Mouse (Mus musculus): Measurements from ENCODE around the gene Smarcd3. TPM values are rescaled to one million over a fixed set of nuclear protein-coding genes. Genes with fewer than 3 reads are reported as not detected.

Gene Smarcd3
- 156 and 181 TPM in 2 replicates for polyA plus RNA-seq (2015; fragmentation: Nextera tagmentation; extraction: Ambion mirVana)

- ATAC-seq = peak; percentile 86
- Histone ChIP-seq H3K4me1 (replicated peaks; ENCODE audit: control insufficient read depth, insufficient read depth, low read length) (peaks cover 49% of the 10 kb centered on the region), H3K4me3 (replicated peaks; ENCODE audit: low read length) (peak within 1 kb of the TSS; percentile 59), H3K4me2 (ENCODE audit: low read length) (peak within 1 kb of the TSS; percentile 53), H3K9ac (replicated peaks; ENCODE audit: low read depth, low read length) (peak within 1 kb of the TSS; percentile 73), H3K27ac (ENCODE audit: low read length) (peak within 1 kb of the TSS; percentile 84), H3K27me3 (replicated peaks; ENCODE audit: control insufficient read depth, insufficient read depth, low read length) (no peaks in the 10 kb centered on the region), H3K36me3 (ENCODE audit: control insufficient read depth, insufficient read depth) (no peaks in the 10 kb centered on the region), H3K9me3 (ENCODE audit: control insufficient read depth, low read length) (no peaks in the 10 kb centered on the region)
- 2% methylated on average over 37 of the region's 37 CpGs for WGBS
Measured at GRCm38 (mm10) chr5:24623986-24624821, at the start of gene Smarcd3. Gene Smarcd3, minus strand, starts transcription at chr5:24624411.

DNA sequence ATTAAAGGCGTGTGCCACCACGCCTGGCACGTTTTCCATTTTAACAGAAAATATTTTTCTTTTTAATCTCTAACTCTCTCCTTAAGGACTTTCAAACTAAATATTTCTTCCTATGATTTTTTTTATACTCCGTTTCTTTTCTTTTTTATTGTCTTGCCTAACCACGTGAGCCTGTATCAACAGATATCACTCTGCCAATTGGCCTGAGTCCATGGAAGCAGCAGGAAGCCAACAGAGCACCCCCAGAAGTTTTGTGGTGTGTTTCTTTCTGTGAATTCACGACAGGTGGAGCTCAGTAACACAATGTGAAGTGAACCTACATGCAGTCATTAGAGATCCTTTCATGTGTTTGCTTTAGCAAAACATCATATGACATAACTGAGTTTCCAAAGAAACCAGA, 37.2 kb upstream of the Smarcd3 start:
- no peaks in the 10 kb centered on the region for H3K27me3 ChIP-seq (replicated peaks; ENCODE audit: control insufficient read depth, insufficient read depth, low read length)
- no peaks in the 10 kb centered on the region; the same call in 1 of the 2 replicates for H3K9me3 ChIP-seq (ENCODE audit: control insufficient read depth, low read length)
- no peak overlapping the region for H3K4me3 ChIP-seq (replicated peaks; ENCODE audit: low read length)
- WGBS = 77% methylated on average over 6 of the region's 6 CpGs
- no peak overlapping the region for H3K4me2 ChIP-seq (ENCODE audit: low read length)
- no peaks in the 10 kb centered on the region; the same call in 1 of the 2 replicates for H3K4me1 ChIP-seq (replicated peaks; ENCODE audit: control insufficient read depth, insufficient read depth, low read length)
- ATAC-seq = no peak
- no peak overlapping the region for H3K9ac ChIP-seq (replicated peaks; ENCODE audit: low read depth, low read length)
- no peaks in the 10 kb centered on the region for H3K36me3 ChIP-seq (ENCODE audit: control insufficient read depth, insufficient read depth)
- H3K27ac ChIP-seq (ENCODE audit: low read length) = no peak overlapping the region

DNA sequence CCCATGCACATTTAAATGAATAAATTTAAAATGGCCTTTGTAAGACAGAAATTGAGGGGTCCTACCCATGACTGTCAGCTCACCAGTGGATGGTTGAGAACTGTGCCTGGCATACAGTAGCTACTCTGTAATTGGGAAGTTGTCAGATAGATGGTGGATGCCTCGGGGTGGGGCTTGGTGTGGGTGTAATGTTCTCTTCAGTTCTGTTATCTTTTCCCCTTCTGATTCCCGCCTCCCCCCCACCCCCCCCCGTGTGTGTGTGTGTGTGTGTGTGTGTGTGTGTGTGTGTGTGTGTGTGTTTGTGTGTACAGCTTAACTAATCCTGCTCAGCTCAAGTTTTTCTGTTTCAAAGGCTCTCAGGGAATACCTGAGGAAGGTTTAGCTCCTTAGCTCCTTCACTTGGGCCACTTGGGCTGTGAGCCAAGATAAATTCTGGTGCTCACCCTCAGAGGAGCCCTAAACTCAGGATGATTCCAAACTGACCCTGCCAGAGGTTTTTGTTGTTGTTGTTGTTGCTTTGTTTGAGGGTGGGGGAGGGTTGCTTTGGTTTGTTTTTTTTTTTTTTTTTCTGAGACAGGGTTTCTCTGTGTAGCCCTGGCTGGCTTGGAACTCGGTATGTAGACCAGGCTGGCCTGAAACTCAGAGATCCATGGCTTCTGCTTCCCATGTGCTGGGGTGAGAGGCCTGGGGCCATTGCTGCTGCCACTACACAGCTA, 35.7 kb upstream of the Smarcd3 start:
- WGBS = 98% methylated on average over 3 of the region's 4 CpGs
- peaks cover 5% of the 10 kb centered on the region; the same call in 1 of the 2 replicates for H3K4me1 ChIP-seq (replicated peaks; ENCODE audit: control insufficient read depth, insufficient read depth, low read length)
- no peak overlapping the region for H3K9ac ChIP-seq (replicated peaks; ENCODE audit: low read depth, low read length)
- H3K4me2 ChIP-seq (ENCODE audit: low read length) = no peak overlapping the region
- no peak overlapping the region for H3K27ac ChIP-seq (ENCODE audit: low read length)
- H3K4me3 ChIP-seq (replicated peaks; ENCODE audit: low read length) = no peak overlapping the region
- ATAC-seq = no peak
- H3K27me3 ChIP-seq (replicated peaks; ENCODE audit: control insufficient read depth, insufficient read depth, low read length) = no peaks in the 10 kb centered on the region
- H3K9me3 ChIP-seq (ENCODE audit: control insufficient read depth, low read length) = no peaks in the 10 kb centered on the region
- no peaks in the 10 kb centered on the region for H3K36me3 ChIP-seq (ENCODE audit: control insufficient read depth, insufficient read depth)

DNA sequence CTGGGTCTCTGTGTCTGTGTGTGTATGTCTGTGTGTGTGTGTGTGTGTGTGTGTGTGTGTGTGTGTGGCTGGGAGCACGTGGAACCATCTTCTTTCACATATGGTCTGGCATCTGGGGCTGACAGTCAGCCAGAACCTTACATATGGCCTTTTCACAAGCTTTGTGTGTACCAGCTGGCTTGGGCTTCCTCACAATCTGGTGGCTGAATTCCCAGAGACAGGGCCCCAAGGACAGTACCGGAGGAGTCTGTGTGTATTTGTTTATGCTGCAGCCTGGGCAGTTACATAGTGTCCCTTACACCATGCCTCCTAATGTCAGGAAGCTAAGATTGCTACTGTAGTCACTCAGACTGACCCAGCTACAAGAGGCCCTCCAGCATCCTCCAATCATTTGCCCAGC, 32.9 kb upstream of the Smarcd3 start:
- Histone ChIP-seq H3K4me1 (replicated peaks; ENCODE audit: control insufficient read depth, insufficient read depth, low read length) (peaks cover 9% of the 10 kb centered on the region), H3K4me3 (replicated peaks; ENCODE audit: low read length) (no peak overlapping the region), H3K36me3 (ENCODE audit: control insufficient read depth, insufficient read depth) (no peaks in the 10 kb centered on the region), H3K27ac (ENCODE audit: low read length) (peak overlapping the region; percentile 61), H3K27me3 (replicated peaks; ENCODE audit: control insufficient read depth, insufficient read depth, low read length) (no peaks in the 10 kb centered on the region), H3K9me3 (ENCODE audit: control insufficient read depth, low read length) (no peaks in the 10 kb centered on the region), H3K4me2 (ENCODE audit: low read length) (no peak overlapping the region), H3K9ac (replicated peaks; ENCODE audit: low read depth, low read length) (no peak overlapping the region)
- WGBS = 29% methylated on average over 2 of the region's 2 CpGs
- peak; percentile 65 for ATAC-seq

- H3K36me3 ChIP-seq (ENCODE audit: control insufficient read depth, insufficient read depth) = no peaks in the 10 kb centered on the region
- peaks cover 14% of the 10 kb centered on the region for H3K4me1 ChIP-seq (replicated peaks; ENCODE audit: control insufficient read depth, insufficient read depth, low read length)
- H3K27me3 ChIP-seq (replicated peaks; ENCODE audit: control insufficient read depth, insufficient read depth, low read length) = no peaks in the 10 kb centered on the region
- H3K4me3 ChIP-seq (replicated peaks; ENCODE audit: low read length) = no peak overlapping the region
- ATAC-seq = no peak
- no peaks in the 10 kb centered on the region for H3K9me3 ChIP-seq (ENCODE audit: control insufficient read depth, low read length)
- H3K9ac ChIP-seq (replicated peaks; ENCODE audit: low read depth, low read length) = no peak overlapping the region
- H3K27ac ChIP-seq (ENCODE audit: low read length) = peak overlapping the region; percentile 17; the same call in 1 of the 2 replicates
- WGBS = 87% methylated on average over 6 of the region's 6 CpGs
- H3K4me2 ChIP-seq (ENCODE audit: low read length) = no peak overlapping the region
Measured at GRCm38 (mm10) chr5:24654491-24654890, 30.3 kb upstream of the Smarcd3 start.

GRCm38 (mm10) chr5:24652780-24653179, 28.6 kb upstream of the Smarcd3 start:
- no peak overlapping the region for H3K9ac ChIP-seq (replicated peaks; ENCODE audit: low read depth, low read length)
- no peaks in the 10 kb centered on the region for H3K9me3 ChIP-seq (ENCODE audit: control insufficient read depth, low read length)
- H3K4me1 ChIP-seq (replicated peaks; ENCODE audit: control insufficient read depth, insufficient read depth, low read length) = peaks cover 14% of the 10 kb centered on the region
- 95% methylated on average over 5 of the region's 5 CpGs for WGBS
- no peak overlapping the region for H3K27ac ChIP-seq (ENCODE audit: low read length)
- ATAC-seq = no peak
- H3K4me3 ChIP-seq (replicated peaks; ENCODE audit: low read length) = no peak overlapping the region
- H3K36me3 ChIP-seq (ENCODE audit: control insufficient read depth, insufficient read depth) = no peaks in the 10 kb centered on the region
- no peaks in the 10 kb centered on the region for H3K27me3 ChIP-seq (replicated peaks; ENCODE audit: control insufficient read depth, insufficient read depth, low read length)
- no peak overlapping the region for H3K4me2 ChIP-seq (ENCODE audit: low read length)

GRCm38 (mm10) chr5:24651768-24652752, 27.8 kb upstream of the Smarcd3 start:
- H3K27ac ChIP-seq (ENCODE audit: low read length) = 0 out of 2 replicates have a peak overlapping the region, but pooled peaks have one; percentile 16
- ATAC-seq = peak; percentile 80
- H3K9ac ChIP-seq (replicated peaks; ENCODE audit: low read depth, low read length) = peak overlapping the region; percentile 33; the same call in 1 of the 2 replicates

DNA sequence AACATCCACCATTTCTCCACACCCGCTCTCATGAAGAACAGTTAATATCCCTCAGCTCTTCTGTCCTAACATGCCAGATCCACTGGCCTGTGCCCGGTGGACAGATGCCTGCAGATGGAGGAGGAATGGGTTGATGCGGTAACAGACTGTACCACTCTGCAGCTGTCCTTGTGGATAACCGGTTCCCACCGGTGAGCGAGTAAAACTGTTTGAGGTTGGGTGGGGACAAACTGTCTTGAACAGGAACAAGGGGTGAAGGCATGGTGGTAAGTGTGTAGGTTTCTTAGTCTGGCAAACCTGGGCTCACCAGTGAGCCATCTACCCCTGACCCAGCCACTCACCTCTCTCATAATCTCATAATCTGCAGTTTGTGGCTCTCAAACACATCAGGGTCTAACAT, 27.1 kb upstream of the Smarcd3 start:
- Histone ChIP-seq H3K36me3 (ENCODE audit: control insufficient read depth, insufficient read depth) (no peaks in the 10 kb centered on the region), H3K27ac (ENCODE audit: low read length) (no peak overlapping the region), H3K9me3 (ENCODE audit: control insufficient read depth, low read length) (no peaks in the 10 kb centered on the region), H3K4me3 (replicated peaks; ENCODE audit: low read length) (no peak overlapping the region), H3K4me1 (replicated peaks; ENCODE audit: control insufficient read depth, insufficient read depth, low read length) (peaks cover 14% of the 10 kb centered on the region), H3K4me2 (ENCODE audit: low read length) (no peak overlapping the region), H3K9ac (replicated peaks; ENCODE audit: low read depth, low read length) (0 out of 2 replicates have a peak overlapping the region, but pooled peaks have one; percentile 14), H3K27me3 (replicated peaks; ENCODE audit: control insufficient read depth, insufficient read depth, low read length) (no peaks in the 10 kb centered on the region)
- no peak for ATAC-seq
- 83% methylated on average over 6 of the region's 6 CpGs for WGBS

More at GRCm38 (mm10) chr5:24651768-24652752, 27.8 kb upstream of the Smarcd3 start:
- Histone ChIP-seq H3K4me1 (replicated peaks; ENCODE audit: control insufficient read depth, insufficient read depth, low read length) (peaks cover 14% of the 10 kb centered on the region), H3K9me3 (ENCODE audit: control insufficient read depth, low read length) (no peaks in the 10 kb centered on the region), H3K4me2 (ENCODE audit: low read length) (peak overlapping the region; percentile 30; the same call in 1 of the 2 replicates), H3K4me3 (replicated peaks; ENCODE audit: low read length) (no peak overlapping the region), H3K27me3 (replicated peaks; ENCODE audit: control insufficient read depth, insufficient read depth, low read length) (no peaks in the 10 kb centered on the region), H3K36me3 (ENCODE audit: control insufficient read depth, insufficient read depth) (no peaks in the 10 kb centered on the region)
- 24% methylated on average over 25 of the region's 25 CpGs for WGBS
